Mouse (Mus musculus) megakaryocyte progenitor cell, adult 5-6 weeks (primary cell): ENCODE measurements around the gene Fam83g. TPM values are rescaled to one million over a fixed set of nuclear protein-coding genes. Genes with fewer than 3 reads are reported as not detected.

ENCODE experiments used
- ATAC-seq: replicated peaks from 2 replicates; pipeline ENCODE4 v1.8.0; 2016; ENCODE audit warnings: mild to moderate bottlenecking, moderate TSS enrichment, inconsistent platforms; ENCODE audit not compliant: poor library complexity
- total RNA-seq, 2 experiments: library from RNA; stranded (forward) in 1 of 2; stranded (reverse) in 1 of 2; fragments of 157-497, 149-512 nt in 1 of 2; fragments of 200-1000 nt in 1 of 2; gene quantifications; 2 replicates each; pipeline versions ENCODE4 v1.2.3 to v1.2.4; 2015 to 2017

The Fam83g gene
- total RNA-seq, 2 experiments from 2014 or later = not detected

DNA sequence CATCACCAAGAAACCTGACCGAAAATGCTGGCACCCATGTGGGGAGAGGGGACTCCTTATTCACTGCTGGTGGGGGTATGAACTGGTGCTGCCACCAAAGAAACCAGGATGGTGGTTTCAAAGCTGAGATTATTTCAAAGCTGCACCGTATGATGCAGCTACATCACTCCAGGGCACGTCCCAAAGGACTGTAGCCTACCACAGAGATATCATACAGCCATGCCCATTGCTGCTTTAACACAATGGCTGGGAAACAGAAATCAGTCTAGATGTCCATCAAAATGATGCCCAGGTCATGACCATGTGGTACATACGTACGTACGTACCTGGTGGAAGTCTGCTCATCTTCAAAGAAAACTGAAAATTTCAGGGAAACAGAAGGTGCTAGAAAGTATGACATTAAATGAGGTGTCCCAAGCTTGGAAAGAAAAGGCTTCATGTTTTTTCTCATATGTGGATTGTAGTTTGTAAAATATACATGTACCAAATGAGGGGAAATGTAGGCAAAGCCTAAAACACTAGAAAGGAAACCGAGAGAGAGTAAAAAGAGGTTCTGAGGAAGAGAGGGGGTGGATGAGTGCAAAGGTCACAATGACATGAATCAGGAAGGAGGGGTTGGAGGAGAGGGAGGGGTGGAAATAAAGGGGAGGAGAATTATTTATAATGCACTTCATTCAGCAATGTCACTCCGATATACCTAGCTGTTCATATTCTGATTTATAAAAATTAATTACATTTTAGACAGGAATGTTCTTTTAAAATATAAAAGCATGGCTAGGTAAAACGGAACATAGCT is 33.2 kb upstream of the Fam83g start:
- ATAC-seq = no peak

DNA sequence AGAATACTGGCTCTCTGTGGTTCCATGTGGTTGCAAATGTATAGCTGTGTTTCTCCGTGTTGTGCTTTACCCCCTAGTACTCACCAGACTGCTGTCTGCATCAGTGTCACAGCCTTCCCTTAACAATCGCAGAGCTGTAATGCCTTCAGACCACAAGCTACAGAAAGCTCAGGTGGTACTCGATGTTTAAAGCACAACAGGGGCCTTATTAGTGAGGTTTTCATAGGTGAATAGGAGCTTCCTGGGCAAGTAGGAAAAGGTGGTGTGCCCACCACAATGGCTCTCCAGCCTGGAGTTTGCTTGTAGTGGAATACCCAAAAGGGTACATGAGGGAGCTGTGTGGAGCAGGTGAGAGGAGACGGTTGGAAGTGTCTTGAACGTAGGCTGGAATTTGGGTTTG is 31.7 kb upstream of the Fam83g start:
- ATAC-seq = no peak

DNA sequence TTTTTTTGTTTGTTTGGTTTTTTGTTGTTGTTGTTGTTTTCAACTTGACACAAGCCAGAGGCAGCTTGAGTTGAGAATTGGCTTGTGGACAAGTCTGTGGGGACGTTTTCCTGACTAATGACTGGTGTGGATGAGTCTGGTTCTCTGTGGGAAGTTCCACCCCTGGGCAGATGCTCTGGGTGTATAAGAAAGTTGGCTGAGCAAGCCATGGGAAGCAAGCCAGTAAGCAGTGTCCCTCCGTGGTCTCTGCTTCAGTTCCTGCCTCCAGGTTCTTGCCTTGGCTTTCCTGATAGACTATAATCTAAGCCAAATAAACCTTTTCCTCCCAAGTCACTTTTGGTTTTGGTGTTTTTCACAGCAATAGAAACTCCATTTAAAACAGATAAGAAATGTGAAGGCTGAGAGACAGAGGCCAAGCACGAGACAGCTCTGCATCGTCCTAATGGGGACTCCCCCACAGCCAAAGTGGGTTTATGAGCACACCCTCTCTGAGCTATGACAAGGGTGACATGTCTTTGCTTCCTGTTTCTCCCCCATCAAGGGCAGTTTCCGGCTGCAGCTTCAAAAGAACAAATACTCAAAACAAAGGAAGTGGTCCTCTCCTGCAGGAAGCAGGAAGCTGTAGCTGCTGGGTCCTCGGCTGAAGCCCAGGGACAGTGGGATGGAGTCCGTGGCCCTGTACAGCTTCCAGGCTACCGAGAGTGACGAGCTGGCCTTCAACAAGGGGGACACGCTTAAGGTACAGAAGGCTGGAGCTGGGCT is 31.0 kb upstream of the Fam83g start, which contains the start of gene Grap:
TSS of gene Grap (plus strand) at position 580 of the 762 bp plus-strand sequence.
- ATAC-seq = peak; percentile 34

GRCm38 (mm10) chr11:61653568-61653967 is 30.3 kb upstream of the Fam83g start:
- ATAC-seq = no peak

- no peak for ATAC-seq
Measured at GRCm38 (mm10) chr11:61654786-61655311, 29.0 kb upstream of the Fam83g start.

GRCm38 (mm10) chr11:61655649-61656048 is 28.2 kb upstream of the Fam83g start:
- ATAC-seq = no peak

- ATAC-seq = no peak
Measured at GRCm38 (mm10) chr11:61656148-61656850, 27.6 kb upstream of the Fam83g start.

GRCm38 (mm10) chr11:61657432-61657831 is 26.5 kb upstream of the Fam83g start:
- ATAC-seq = no peak

DNA sequence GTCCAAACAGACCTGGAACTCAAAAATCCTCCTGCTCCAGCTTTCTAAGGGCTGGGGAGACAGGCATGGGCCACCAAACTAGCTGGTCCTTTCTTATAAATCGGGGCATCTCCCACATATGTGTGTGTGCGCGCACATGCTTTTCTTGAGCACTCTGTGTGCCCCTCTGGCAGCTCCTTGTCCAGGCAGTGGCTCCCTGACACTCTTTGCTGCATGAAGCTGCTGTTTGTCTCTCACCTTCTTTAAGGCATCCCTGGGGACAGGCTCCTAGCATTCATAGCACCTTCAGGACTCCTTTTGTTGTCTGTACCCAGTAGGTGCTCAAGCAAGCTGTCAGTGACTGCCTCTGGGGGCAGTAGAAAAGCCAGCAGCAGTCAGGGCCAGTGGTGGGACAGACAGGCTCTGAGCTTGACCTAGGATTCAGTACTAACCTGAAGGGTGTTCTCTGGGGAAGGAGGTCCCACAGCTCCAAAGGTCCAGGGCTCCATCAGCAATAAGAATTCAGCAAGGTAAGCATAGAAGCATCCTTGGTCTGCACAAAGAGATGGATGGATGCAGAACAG is 25.4 kb upstream of the Fam83g start:
- ATAC-seq = no peak

GRCm38 (mm10) chr11:61659011-61659858 is 24.7 kb upstream of the Fam83g start:
- no peak for ATAC-seq

DNA sequence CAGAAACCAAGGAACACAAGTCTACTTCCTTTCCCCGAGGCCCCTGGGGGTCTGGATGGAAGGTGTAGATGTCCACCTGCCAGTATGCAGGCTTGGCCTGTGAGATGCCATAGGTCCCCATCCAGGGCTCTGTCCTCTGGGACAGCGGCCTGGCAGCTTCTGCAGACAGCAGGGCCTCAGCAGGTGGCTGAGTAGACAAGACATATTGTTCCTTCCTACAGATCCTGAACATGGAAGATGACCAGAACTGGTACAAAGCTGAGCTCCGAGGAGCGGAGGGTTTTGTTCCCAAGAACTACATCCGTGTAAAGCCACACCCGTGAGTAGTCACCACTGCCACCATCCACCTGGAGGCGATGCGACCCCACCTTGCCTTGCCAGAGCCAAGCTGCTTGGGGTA is 23.9 kb upstream of the Fam83g start:
- ATAC-seq = no peak

GRCm38 (mm10) chr11:61660806-61661392 is 23.0 kb upstream of the Fam83g start:
- no peak for ATAC-seq

GRCm38 (mm10) chr11:61662189-61662588 is 21.7 kb upstream of the Fam83g start:
- no peak for ATAC-seq

DNA sequence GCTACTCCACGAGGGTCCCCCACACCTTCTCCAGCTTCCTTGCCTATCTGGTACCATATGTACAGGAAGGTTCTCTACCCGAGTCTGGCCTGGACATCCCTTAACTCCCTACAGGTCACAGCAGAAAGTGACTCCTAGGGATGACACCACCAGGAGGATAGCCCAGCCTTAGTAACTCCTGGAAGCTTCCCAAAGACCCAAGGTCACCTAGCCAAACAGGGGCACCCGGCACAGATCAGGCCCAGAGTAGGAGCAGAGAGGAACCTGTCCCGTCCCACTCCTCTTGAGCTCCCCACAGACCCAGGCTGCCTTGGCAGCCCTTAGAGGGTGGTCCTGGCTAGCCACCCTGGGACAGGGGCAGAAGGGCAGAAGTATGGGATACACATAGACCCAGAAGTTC is 18.5 kb upstream of the Fam83g start:
- no peak for ATAC-seq

GRCm38 (mm10) chr11:61665991-61666799 is 17.7 kb upstream of the Fam83g start:
- peak; percentile 70 for ATAC-seq

- no peak for ATAC-seq
Measured at GRCm38 (mm10) chr11:61667248-61667647, 16.6 kb upstream of the Fam83g start.

- ATAC-seq = no peak
Measured at GRCm38 (mm10) chr11:61667782-61668181, 16.1 kb upstream of the Fam83g start.
